Comparison of ENCODE assay signal across 17 mouse cellular contexts in genomic region chr7:133724844-133725243, GRCm38 (mm10). TPM values are rescaled to one million over a fixed set of nuclear protein-coding genes. Genes with fewer than 3 reads are reported as not detected.
"Had no signal": no experiment of that assay in that cellular context is flagged by ENCODE, and none has a peak within 500 bp of the region (broad histone marks: within the 10 kb centered on the region; RNA-seq: fewer than 3 reads in every experiment).

No protein-coding gene starts in this region.

- H3K4me2 ChIP-seq: limb, embryonic 13.5 days; liver, embryonic 11.5 days; liver, embryonic 15.5 days; lung, embryonic 14.5 days; midbrain, embryonic 11.5 days; neural tube, embryonic 15.5 days had no signal

- DNase-seq: kidney, adult 8-10 months; kidney, postnatal 25 days; right cerebral cortex, adult 18-20 months; right cerebral cortex, postnatal 25 days; thymus, postnatal 36 days had no signal

- H3K27me3 ChIP-seq: limb, embryonic 13.5 days; liver, embryonic 15.5 days; neural tube, embryonic 15.5 days had no signal

- H3K4me3 ChIP-seq: limb, embryonic 13.5 days; liver, embryonic 15.5 days; myocyte; neural tube, embryonic 15.5 days had no signal

- H3K9me3 ChIP-seq: limb, embryonic 13.5 days; liver, embryonic 15.5 days; neural tube, embryonic 15.5 days had no signal

- H3K4me1 ChIP-seq: liver, embryonic 15.5 days; neural tube, embryonic 15.5 days had no signal

- H3K27ac ChIP-seq: limb, embryonic 13.5 days; liver, embryonic 15.5 days; neural tube, embryonic 15.5 days had no signal

- H3K9ac ChIP-seq: limb, embryonic 13.5 days; liver, embryonic 15.5 days; lung, embryonic 14.5 days; neural tube, embryonic 15.5 days had no signal

RNA-seq across cellular contexts. Expression of gene Mmp21, which starts 45.0 kb away (rescaled TPM):
- total RNA-seq: left cerebral cortex, postnatal 25 days; megakaryocyte, adult 5-6 weeks had no signal
- polyA plus RNA-seq: kidney, embryonic 16.5 days; limb, embryonic 13.5 days; liver, embryonic 11.5 days; liver, embryonic 15.5 days; midbrain, embryonic 11.5 days; myocyte; neural tube, embryonic 11.5 days; neural tube, embryonic 15.5 days; small intestine, adult 2 months had no signal

RNA-seq across cellular contexts. Expression of gene Fank1, which starts 51.8 kb away (rescaled TPM):
- total RNA-seq: megakaryocyte, adult 5-6 weeks had no signal
- polyA plus RNA-seq: liver, embryonic 11.5 days; liver, embryonic 15.5 days had no signal
